Mouse (Mus musculus) spleen, postnatal 14 days (tissue): ENCODE data around the gene Ppard.

Experiments
- DNase-seq, 2 experiments: peaks; one replicate each; pipeline ENCODE4 v3.0.0; 2021 to 2022; ENCODE audit warnings: low spot score in 2 of 2

Ppard gene

DNA sequence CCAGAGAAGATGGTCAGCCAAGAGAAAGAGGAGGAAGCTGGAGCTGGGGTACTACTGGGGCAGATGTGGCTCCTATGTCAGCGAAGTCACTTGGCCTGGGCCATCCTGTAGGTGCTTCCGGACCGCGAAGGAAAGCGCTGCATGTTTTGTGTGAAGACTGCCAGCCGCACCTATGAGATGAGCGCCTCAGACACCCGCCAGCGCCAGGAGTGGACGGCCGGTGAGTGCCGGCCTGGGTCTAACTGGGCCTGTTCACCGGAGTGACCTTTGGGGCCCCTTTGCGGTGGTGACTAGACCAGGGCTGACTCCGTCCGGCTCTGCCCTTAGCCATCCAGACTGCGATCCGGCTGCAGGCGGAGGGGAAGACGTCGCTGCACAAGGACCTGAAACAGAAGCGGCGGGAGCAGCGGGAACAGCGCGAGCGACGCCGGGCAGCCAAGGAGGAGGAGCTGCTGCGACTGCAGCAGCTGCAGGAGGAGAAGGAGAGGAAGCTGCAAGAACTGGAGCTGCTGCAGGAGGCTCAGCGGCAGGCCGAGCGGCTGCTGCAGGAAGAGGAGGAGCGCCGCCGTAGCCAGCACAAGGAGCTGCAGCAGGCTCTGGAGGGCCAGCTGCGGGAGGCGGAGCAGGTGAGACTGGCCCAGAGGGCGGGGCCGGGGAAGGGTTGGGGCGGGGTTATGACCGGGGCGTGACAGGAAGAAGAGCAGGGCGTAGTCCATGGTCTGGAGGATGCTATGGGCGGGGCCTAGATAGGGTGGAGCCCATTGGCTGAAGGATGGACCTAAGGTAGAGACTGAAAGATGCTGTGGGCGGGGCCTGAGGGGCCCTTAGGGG, 8.7 kb upstream of the Ppard start:
- DNase-seq = peak; percentile 85 to 91

DNA sequence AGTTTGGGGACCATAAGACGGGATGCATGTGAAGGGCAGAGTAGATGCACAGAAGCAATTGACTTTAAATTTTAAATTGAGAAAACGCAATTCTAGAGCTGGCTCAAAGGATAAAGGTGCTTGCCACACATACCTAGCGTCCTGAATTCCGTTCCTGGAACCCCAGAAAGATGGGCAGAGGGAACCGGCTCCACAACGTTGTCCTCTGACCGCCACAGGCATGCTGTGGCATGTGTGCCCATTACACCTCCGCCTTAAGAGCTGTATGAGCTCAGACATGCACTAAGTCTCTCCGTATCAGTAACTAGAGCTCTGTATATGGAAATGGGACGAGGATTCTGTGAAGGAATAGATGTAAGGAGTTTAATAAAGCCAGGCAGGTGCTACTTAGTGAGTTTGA, 7.9 kb upstream of the Ppard start:
- DNase-seq = no peak

DNA sequence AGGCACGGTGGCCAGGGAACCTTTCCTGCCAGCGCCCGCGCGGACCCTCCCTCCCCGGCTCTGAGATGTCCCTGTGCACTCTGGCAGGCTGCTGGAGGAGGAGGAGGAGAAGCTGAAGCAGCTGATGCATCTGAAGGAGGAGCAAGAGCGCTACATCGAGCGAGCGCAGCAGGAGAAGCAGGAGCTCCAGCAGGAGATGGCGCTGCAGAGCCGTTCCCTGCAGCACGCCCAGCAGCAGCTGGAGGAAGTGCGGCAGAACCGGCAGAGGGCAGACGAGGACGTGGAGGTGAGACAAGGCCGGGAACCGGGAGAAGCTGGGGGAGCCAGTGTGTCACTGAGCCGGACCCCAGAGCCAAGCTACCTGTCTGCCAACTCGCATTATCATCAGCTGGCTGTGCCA, 6.5 kb upstream of the Ppard start:
- peak; percentile 65 to 75 for DNase-seq

DNA sequence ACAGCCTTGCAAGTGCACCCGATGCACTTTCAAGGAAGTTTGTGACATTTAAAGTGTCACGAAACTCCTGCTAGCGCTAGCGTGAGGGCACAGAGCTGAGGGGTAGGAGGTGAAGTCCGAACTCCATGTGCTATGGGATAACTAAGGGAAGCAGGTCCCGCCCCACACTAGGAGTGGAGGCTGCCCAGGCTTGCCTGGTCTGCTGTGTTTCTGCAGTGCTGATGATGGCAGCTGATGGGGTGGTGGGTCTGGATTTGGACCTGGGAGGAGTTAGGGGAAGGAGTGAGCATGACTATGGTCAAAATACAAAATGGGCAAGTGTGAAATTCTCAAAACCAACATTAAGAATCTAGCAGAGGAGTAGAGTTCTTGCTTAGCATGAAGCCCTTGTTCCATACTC, 2.0 kb upstream of the Ppard start:
- no peak for DNase-seq

DNA sequence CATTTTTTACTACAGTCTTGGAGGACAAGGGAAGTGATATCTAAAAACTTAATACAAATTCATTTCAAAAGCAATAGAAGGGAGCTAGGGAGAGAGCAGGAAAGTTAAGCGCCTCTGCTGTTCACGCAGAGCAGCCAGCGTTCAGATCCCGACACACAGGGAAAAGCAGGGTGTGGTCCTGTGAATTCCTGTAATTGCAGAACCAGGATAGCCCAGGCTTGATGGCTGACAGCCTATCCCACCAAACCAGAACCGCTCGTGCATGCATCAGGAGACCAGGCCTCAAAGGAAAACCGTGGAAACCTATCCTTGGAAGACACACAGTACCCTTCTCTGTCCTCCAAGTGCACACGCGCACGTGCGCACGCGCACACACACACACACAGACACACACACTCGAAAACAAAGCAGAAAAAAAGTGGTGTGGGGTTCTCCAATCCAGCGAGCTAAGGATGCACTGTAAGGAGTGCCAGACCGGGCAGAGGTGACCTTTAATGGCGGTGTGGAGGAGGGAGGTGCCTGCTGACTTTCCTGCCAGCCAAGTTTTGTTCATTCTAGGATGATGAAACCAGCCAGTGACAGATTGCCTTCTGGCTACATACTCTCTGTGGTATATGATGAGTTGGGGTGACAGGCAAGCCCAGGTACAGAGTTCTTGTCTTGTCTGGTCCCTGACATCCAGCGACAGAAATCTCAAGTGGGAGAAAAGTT, 1.3 kb upstream of the Ppard start:
- DNase-seq = no peak

DNA sequence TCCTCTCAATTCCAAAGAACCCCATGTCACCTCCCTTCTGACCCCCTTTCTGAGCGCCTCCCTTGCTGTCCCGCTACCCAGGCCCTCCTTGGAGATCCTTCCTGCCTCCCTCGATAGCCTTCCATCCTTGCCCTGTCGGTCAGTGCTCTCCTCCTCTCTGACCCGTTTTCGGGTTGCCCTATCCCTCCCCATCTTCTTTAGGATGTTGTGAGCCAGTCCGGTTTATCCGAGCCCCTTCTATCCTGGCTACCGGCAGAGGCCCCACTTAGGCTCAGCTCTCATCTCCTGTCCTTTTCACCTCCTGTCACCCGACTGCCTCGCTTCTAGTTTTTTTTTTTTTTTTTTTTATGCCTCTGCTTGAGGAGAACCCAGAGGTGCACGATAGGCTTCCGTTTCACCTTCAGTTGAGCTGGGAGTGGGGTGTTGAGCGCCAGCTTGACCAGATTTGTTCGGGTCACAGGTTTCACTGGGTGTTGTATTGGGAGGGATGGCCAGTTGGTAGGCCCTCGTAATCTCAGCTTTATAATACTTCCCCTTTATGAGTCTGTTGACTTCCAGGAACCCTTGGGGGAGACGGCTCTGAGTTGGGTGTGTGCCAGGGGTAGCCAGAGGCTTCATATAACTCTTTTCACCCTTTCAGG, 711 bp downstream of the Ppard start:
- no peak for DNase-seq

DNA sequence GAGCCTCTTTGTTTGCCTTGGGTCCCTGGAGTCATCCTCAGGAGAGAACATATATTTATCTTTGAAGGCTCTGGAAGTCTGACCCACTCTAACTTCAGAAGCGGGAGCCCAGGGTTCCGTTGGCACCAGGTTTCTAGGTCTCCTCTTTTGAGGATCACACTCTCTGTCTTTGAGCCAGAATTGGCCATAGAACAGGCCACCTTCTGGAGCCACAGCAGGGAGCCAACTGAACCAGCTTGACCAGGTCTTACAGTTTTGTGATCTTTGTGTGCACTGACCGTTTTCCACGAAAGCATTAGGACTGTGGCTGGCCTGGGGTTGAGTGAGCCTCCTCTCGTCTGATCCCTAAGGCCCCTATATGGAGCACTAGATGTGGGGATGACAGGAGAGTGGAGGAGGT, 2.1 kb downstream of the Ppard start:
- no peak for DNase-seq

DNA sequence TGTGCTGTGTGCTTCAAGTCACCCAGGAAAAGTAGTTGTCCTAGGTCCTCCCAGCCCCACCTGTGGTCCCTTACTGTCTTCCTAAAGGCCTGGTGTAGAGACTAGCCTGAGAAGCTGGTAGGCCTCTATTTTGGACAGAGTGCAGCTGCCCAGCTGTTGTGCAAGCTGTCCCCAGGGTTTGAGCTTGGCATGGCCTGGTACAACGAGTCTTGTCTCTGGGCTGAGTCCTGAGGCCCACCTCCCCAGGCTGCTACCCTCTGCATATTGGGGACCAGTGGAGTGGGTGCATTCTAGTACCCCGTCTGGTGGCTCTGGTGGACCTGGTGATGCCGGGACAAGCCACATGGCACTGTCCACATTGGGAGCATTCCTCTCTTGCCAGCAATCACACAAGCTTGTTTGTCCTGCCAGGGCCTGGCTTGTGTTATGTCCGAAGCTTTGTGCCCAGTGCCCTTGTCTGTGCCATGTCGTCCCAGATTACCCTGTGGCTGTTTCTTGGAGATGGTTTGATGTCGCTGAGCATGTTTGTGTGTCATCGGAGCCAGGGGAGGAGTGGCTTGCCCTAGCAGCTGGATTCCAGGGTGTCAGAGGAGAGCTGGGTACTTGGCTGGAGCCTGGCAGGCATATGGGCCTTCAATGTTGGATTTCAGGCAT, 3.6 kb downstream of the Ppard start:
- no peak for DNase-seq

DNA sequence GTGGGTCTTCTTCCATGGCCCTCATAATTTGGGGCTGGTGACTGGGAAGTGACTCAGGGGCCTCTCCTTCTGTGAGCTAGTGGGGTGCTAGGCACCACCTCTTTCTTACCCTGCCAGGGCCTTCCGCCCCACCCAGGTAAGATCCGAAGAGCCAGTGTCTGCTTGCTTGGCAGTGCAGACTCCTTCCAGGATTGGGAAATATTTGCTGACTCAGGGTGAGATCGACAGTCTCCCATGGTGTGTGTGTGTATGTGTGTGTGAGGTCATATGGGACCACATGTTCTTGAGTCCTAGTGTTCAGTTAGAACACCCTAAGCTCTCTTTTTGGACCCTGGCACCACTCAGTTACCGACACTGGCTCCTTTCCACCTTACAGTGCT, 4.1 kb downstream of the Ppard start:
- DNase-seq = no peak

DNA sequence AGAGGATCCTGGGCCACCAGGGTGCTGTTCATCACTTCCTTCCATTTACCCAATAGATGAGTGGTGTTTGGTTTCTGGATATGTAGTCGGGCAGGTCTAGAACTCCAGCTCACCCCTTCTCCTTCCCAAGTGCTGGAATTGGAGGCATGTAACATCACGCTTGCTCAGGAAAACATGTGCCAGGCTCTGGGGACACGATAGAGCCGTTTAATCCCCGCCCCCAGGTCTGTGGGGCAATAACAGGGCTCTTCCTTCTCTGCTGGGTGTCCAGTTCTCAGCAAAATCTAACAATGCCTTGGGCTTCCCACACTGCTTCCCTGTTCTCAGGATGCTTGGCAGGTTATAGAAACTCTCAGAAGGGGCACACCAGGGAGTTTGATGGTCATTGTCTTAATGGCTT, 4.9 kb downstream of the Ppard start:
- no peak for DNase-seq

DNA sequence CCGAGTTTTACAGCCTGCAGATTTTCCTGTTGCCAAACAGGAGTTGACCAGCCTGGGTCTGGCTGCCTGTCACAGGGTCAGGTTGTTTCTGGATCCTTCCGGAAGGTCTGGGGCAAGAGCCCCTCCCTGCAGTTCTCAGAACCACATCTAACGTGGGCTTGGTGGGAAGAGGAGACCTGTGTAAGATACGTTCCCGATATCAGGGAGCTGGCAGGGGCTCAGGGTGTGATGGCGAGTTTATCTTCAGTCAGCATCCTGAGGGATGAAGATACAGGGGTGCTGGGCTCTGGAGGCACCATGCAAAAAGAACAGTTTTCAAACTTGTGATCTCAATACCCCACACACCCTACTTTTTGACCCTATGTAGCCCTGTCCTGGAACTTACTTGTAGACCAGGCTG, 5.4 kb downstream of the Ppard start:
- DNase-seq = no peak

DNA sequence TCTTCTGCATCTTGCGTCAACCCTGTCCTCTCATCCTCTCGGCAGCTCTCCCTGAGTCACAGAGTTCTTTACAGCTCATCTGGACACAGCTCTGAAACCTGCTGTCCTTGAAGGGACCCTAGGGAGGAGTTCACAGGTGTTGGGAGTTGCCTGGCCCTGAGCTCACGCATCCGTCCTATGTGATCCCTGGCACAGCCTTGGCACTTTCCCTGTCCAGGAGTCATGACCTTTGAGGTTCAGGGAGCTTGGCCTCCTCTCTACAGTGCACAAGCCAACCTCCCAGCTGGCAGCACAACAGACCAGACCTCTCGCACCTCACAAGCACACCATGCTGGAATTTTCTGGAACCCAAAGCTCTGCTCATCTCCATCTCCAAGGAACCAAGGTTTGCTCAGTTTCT, 8.3 kb downstream of the Ppard start:
- no peak for DNase-seq

DNA sequence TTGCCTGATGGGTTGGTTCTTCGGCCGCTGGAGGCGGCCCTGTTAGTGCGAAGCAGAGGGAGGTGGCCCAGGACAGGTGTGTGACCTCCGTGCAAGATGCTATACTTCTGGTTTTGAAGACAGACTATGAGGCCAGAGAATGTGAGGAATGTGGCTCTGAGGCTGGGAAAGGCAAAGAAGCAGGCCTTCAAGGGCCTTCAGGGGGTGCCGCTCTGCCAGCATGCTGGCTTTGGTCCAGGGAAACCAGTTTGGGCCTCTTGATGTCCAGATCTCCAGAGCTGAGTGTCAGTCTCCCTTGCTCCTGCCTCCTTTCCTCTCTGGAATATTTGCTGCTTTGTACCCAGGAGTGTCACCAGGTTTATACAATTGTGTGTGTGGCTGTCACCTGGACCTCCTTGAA, 9.8 kb downstream of the Ppard start:
- no peak for DNase-seq

DNA sequence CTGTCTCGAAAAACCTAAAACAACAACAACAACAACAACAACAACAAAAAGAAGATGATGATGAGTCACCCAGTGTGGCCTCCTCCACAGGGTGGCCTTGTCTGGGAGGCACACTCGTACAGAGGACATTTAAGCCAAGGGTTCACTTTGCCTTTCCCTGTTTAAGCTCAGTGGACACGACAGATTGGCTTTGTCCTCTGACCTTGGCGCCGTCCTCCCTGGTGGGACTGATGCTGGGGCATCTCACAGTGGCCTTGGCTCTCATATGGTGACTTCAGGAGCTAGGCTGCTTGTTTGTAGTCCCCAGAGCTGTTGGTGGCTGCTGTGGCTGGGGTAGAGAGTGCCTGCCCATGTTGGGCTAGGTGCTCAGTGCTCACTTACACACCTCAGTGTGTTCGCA, 11.7 kb downstream of the Ppard start:
- no peak for DNase-seq

DNA sequence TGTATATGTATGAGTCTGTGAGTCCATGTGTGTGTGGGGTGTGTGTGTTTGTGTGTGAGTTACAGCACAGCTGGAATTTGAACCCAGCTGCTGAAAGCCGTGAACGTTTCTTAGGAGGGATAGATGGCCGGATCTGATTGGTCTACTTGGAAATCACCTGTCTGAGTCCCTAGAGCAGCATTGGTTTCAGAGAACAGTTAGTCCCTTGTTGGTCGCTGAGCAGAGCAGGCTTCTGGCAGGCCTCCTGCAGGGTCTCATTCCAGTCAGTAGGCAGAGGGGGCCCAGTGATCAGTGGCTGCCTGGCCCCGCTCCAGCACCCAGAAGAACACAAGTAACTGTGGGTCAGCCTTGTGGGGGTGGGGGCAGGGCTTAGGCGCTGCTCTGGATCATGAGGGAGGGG, 12.2 kb downstream of the Ppard start:
- no peak for DNase-seq

DNA sequence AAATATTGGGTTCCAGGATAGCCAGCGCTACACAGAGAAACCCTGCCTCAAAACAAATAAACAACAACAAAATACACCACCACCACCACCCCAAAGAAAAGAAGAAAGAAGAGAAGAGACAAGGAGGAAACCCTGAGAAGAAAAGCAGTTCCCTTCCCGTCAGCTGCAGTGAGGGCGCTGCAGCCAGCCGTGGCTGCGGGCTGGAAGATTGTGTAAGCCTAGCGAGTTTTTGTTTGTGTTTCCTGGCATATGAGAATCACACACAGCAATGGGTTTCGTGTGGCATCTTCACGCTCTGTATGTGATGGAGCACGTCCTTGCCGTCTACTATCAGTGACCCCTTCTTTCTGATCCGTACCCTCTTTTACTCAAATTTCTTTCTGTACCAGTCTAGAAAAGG, 14.1 kb downstream of the Ppard start:
- DNase-seq = no peak

DNA sequence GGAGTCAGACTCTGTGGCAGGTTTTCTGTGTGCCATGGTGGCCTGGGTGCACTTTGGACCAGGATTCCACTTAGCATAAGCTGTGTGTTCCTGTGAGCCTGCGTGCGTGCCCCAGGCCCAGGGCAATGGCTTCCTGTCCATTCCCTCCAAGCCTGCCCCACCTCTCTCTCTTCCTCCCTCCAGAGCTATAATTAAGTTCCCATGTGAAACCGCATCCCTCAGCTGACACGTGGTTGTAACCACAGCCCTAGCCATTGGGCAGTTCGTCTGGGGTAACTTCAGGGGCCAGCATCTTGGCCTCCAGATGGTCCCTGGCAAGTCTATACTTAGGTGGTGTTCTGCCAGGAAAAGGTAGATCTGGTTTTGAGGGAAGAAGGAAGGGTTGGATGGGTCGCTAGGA, 15.1 kb downstream of the Ppard start:
- DNase-seq = no peak

DNA sequence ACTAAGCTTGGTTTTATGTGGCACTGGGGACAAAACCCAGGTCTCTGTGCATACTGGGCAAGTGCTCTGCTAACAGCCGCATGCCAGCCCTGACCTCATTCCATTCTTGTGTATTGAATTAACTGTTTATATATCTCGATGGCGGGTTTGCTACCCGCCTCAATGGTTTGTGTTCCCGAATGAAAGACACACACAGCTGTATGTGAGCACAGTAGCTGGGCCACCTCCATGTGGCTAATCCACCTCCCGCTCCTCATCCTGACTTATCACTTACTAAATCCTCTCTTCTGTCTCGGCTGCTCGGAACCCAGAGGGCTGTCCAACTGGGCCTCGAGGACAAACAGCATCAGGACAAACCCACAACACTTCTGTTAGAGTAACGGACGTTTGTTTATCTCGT, 16.6 kb downstream of the Ppard start:
- no peak for DNase-seq

DNA sequence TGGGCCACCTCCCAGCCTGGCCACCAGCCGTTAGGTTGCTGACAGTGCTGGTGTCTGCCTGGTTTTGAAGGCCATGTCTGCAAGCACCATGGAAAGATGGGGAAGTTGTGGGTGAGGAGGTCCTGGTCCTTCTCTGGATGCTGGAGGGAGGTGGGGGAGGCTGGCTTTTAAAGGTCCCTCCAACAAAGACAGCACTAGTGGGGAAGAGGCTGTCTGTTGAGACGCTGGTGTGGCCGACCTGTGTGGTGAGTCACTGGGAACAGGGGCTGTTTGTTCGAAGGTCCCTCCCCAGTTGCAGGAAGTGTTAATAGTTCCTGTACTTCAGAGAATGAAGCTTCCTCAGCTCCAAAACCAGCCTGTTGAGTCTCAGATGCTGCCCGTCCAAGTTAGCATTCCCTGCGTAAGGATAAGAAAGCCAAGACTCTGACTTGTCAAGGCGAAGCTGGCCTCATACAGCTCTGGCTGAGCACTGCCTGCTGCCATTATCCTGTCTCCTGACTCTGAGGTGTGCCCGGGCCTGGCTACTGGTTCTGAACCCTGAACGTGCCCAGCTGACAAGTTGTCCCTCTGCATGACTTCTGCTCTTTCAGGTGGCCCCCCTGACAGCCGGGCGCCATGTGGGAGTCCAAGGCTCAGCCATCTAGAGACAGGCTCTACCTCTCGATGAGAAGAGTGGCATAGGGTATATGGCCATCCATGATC, 19.2 kb downstream of the Ppard start:
- no peak for DNase-seq

DNA sequence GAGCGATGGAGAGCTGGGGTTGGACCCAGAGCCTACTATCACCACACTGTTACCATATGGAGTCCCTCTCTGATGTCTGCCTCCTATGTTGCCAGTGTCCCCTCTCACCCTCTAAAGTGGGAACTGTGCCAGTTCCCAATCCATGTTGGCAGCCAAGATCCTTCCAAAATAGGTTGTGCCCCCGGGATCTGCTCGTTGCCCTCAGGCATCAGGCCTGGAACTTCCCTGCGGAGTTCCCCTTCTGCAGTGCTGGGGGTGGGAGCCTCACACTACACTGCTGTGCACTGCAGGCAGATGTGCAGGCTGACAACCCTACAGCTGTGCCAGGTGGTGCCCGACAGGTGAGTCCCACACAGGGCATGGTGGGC, 19.8 kb downstream of the Ppard start:
- DNase-seq = no peak

DNA sequence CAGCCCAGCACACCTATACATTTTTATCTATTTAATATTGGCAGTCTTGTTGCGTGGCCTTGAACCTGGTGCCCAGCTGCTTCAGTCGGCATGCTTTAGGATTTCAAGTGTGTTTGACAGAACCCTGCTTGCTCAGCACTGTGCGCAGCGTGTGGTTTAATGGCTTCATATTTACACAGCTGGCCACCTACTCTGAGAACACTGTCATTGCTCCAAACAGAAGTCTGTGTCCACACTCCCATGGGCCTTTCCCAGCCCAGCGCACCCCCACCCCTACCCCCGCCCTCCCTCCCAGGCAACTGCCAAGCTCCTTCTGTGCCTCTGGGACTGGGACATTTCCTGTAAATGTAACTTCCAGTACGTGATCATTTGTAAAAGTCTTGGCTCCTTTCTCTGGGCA, 20.7 kb downstream of the Ppard start:
- no peak for DNase-seq

DNA sequence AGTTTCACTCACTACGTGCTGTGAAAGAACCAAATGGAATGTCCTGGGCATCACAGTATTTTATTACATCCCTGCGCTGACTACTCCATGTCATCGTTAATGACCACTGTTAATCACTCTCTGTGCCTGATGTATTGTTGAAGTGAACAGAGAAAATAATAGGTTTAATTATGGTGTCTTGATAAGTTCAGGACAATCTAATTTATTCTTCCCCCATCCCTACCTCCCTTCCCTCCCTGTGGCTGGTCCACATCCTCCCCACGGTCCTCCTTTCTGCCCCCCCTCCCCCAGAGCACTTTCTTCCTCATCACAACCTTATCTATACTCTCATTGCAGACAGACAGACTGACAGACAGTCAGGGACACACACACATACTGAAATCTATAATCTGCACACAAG, 22.3 kb downstream of the Ppard start:
- no peak for DNase-seq
